Mouse (Mus musculus): Measurements from ENCODE around the gene Gnl3l. TPM values are rescaled to one million over a fixed set of nuclear protein-coding genes. Genes with fewer than 3 reads are reported as not detected.

Gnl3l gene
- 10 to 100 TPM; 15.3 to 20.6 TPM for polyA plus RNA-seq (2017; shearing (Covaris generic))

GRCm38 (mm10) chrX:151016938-151017877 is at the start of gene Gnl3l:
Gene Gnl3l (minus strand): TSS chrX:151017322.

DNA sequence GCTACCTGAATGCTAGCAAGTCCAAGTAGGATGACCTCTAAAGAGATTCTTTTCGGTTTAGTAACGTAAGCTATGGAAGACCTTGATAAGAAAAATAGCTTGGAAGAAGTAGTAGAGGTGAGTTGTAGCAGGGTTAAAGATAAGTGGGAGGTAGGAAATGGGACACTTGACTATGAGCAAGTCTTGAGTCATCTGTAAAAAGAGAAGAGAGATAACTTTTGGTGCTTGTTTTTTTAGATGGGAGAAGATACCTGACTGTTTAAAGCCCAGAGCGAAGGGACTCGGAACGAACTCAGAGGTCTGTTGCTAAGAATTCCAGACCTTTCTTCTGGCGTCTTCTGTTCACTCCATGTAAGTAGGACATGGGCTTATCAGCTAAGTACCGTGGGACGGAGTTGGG is 28.7 kb upstream of the Gnl3l start, which contains the start of gene Fgd1:
Fgd1 (plus strand) TSS at position 301 of the 400 bp plus-strand sequence.

Other genes starting within 250 kb of the Gnl3l start
- 10 to 100 TPM; 11.8 to 16.3 TPM for gene Maged2, start 203.0 kb downstream of the Gnl3l start, polyA plus RNA-seq (2017; shearing (Covaris generic))
- gene Fgd1, start 28.8 kb upstream of the Gnl3l start, polyA plus RNA-seq (2017; shearing (Covaris generic)), result under 1 TPM; 0.23 to 0.69 TPM
- 10 to 100 TPM; 18.7 to 25.5 TPM for gene Tsr2, start 79.2 kb upstream of the Gnl3l start, polyA plus RNA-seq (2017; shearing (Covaris generic))
- under 1 TPM; 0.13 to 0.16 TPM for gene Wnk3, start 180.8 kb upstream of the Gnl3l start, polyA plus RNA-seq (2017; shearing (Covaris generic))